Mouse (Mus musculus) spleen, adult 18-20 months (tissue): ENCODE measurements at regions not wholly inside any gene's neighbourhood (a gene's known extent, or its start where the extent isn't known, plus 50 kb on each side); places are given as distances from the start of the nearest gene placed in this dataset.

Experiments used
- DNase-seq, 2 experiments: peaks; one replicate each; pipeline ENCODE4 v3.0.0; 2022; ENCODE audit warnings: mixed read lengths in 2 of 2

- DNase-seq, result no peak
These were observed 58.4 kb upstream of the Arhgap32 start for GRCm38 (mm10) chr9:32057427-32058115.

GRCm38 (mm10) chr9:32062740-32063139 lies 53.2 kb upstream of the Arhgap32 start:
- DNase-seq, result no peak

GRCm38 (mm10) chr9:32063541-32063940 lies 52.4 kb upstream of the Arhgap32 start:
- DNase-seq, result no peak

- DNase-seq, result no peak
These were observed 51.9 kb upstream of the Arhgap32 start for GRCm38 (mm10) chr9:32064007-32064550.
